Mouse (Mus musculus) kidney, adult 2 months (tissue): Measurements from ENCODE around the gene Ptgr2.

Source experiments
- CTCF ChIP-seq: fragments of 200-500 bp; conservative IDR thresholded peaks from 2 replicates; pipeline ENCODE4 v1.5.1; 2011; ENCODE audit warnings: low read depth, mild to moderate bottlenecking, control low read depth, low read length, moderate library complexity, mixed read lengths; ENCODE audit not compliant: insufficient read depth, insufficient read length
- POLR2A ChIP-seq: fragments of 200-500 bp; IDR thresholded peaks from one replicate; pipeline ENCODE4 v1.6.1; 2011; ENCODE audit warnings: low read depth, low read length, control low read depth

GRCm38 (mm10) chr12:84304554-84304953 lies 19.5 kb downstream of the Ptgr2 start:
- no peak for TF ChIP-seq CTCF
- TF ChIP-seq POLR2A, result no peak
